Mouse (Mus musculus) CH12.LX (cell line): ENCODE results near the gene Zfp639. TPM values are rescaled to one million over a fixed set of nuclear protein-coding genes. Genes with fewer than 3 reads are reported as not detected.

Source experiments
- DNase-seq: peaks from one replicate; pipeline ENCODE4 v3.0.0-alpha.2; 2013; ENCODE audit errors: extremely low read depth
- H3K27ac ChIP-seq: 2 replicates; pipeline ENCODE4 v1.5.1; 2012; ENCODE audit warnings: low read depth, mild to moderate bottlenecking, control low read depth, moderate library complexity; ENCODE audit not compliant: insufficient read depth
- H3K27me3 ChIP-seq: replicated peaks from 2 replicates; pipeline ENCODE3; 2012; ENCODE audit warnings: inconsistent platforms
- H3K36me3 ChIP-seq, 2 experiments: replicated peaks in 1 of 2; 2 replicates each; pipeline versions ENCODE3 to v1.6.1; 2012; ENCODE audit warnings: inconsistent platforms in 1 of 2, low read length in 1 of 2, mild to moderate bottlenecking in 1 of 2, mixed read lengths in 1 of 2, moderate library complexity in 1 of 2; ENCODE audit not compliant: control insufficient read depth in 1 of 2, insufficient read depth in 1 of 2
- H3K4me1 ChIP-seq, 2 experiments: 2 replicates each; pipeline ENCODE4 v1.6.1; 2012; ENCODE audit warnings: inconsistent platforms in 1 of 2, moderate library complexity in 1 of 2; ENCODE audit not compliant: insufficient read depth in 2 of 2, control insufficient read depth in 1 of 2
- H3K4me2 ChIP-seq: 2 replicates; pipeline ENCODE4 v1.6.1; 2012; ENCODE audit warnings: low read depth, mild to moderate bottlenecking, control low read depth; ENCODE audit not compliant: poor library complexity, insufficient read depth, severe bottlenecking
- H3K4me3 ChIP-seq, 3 experiments: fragments of 150-350 bp in 1 of 3; sonication (generic) in 1 of 3; replicated peaks in 1 of 3; 2 replicates each; pipeline versions ENCODE3 to v1.5.1; 2011 to 2012; ENCODE audit warnings: low read depth in 2 of 3, low read length in 2 of 3, mild to moderate bottlenecking in 2 of 3, moderate library complexity in 2 of 3, control low read depth in 1 of 3, improper control_type of control experiment in 1 of 3, inconsistent platforms in 1 of 3, mixed read lengths in 1 of 3; ENCODE audit not compliant: poor library complexity in 1 of 3
- H3K79me2 ChIP-seq: replicated peaks from 2 replicates; pipeline ENCODE4 v1.6.1; 2012; ENCODE audit warnings: mild to moderate bottlenecking, moderate library complexity; ENCODE audit not compliant: control insufficient read depth, poor library complexity, insufficient read depth, severe bottlenecking; ENCODE audit errors: extremely low read depth
- H3K9ac ChIP-seq: 2 replicates; pipeline ENCODE4 v1.6.1; 2012; ENCODE audit warnings: low read depth, mild to moderate bottlenecking, control low read depth, moderate library complexity; ENCODE audit not compliant: insufficient read depth
- H3K9me3 ChIP-seq: replicated peaks from 2 replicates; pipeline ENCODE3; 2012; ENCODE audit warnings: low read length, inconsistent platforms, mixed read lengths
- E2F4 ChIP-seq: IDR thresholded peaks from 2 replicates; pipeline ENCODE4 v1.6.1; 2011; ENCODE audit warnings: low read depth, low read length, improper control_type of control experiment; ENCODE audit not compliant: insufficient replicate concordance
- HCFC1 ChIP-seq: IDR thresholded peaks from 2 replicates; pipeline ENCODE4 v1.6.1; 2012; ENCODE audit warnings: low read depth, mild to moderate bottlenecking, inconsistent platforms, low read length, improper control_type of control experiment
- JUN ChIP-seq: IDR thresholded peaks from 2 replicates; pipeline ENCODE4 v1.6.1; 2011; ENCODE audit warnings: low read depth, mild to moderate bottlenecking, low read length, improper control_type of control experiment, moderate library complexity; ENCODE audit not compliant: insufficient read depth
- MAFK ChIP-seq: IDR thresholded peaks from 2 replicates; pipeline ENCODE4 v1.6.1; 2011; ENCODE audit warnings: low read length, improper control_type of control experiment; ENCODE audit not compliant: insufficient replicate concordance
- MAX ChIP-seq: IDR thresholded peaks from 2 replicates; pipeline ENCODE4 v1.6.1; 2011; ENCODE audit warnings: low read length, improper control_type of control experiment
- MAZ ChIP-seq: IDR thresholded peaks from 2 replicates; pipeline ENCODE4 v1.6.1; 2012; ENCODE audit warnings: low read depth, mild to moderate bottlenecking, inconsistent platforms, low read length, improper control_type of control experiment, moderate library complexity
- MEF2A ChIP-seq: IDR thresholded peaks from 2 replicates; pipeline ENCODE4 v1.6.1; 2014; ENCODE audit warnings: low read depth, mild to moderate bottlenecking, inconsistent platforms, low read length, improper control_type of control experiment, borderline replicate concordance
- MXI1 ChIP-seq: IDR thresholded peaks from 2 replicates; pipeline ENCODE4 v1.6.1; 2011; ENCODE audit warnings: mild to moderate bottlenecking, low read depth, low read length, improper control_type of control experiment
- MYC ChIP-seq: IDR thresholded peaks from 2 replicates; pipeline ENCODE4 v1.6.1; 2011; ENCODE audit warnings: low read depth, mild to moderate bottlenecking, improper control_type of control experiment, low read length
- NELFE ChIP-seq: IDR thresholded peaks from 2 replicates; pipeline ENCODE4 v1.6.1; 2011; ENCODE audit warnings: low read depth, low read length, improper control_type of control experiment
- NRF1 ChIP-seq: IDR thresholded peaks from 2 replicates; pipeline ENCODE4 v1.6.1; 2014; ENCODE audit warnings: low read depth, mild to moderate bottlenecking, inconsistent platforms, low read length, improper control_type of control experiment, moderate library complexity
- POLR2A ChIP-seq: IDR thresholded peaks from 2 replicates; pipeline ENCODE4 v1.6.1; 2011; ENCODE audit warnings: low read depth, mild to moderate bottlenecking, improper control_type of control experiment, low read length
- RAD21 ChIP-seq: IDR thresholded peaks from 2 replicates; pipeline ENCODE4 v1.6.1; 2011; ENCODE audit warnings: low read depth, mild to moderate bottlenecking, low read length, improper control_type of control experiment, moderate library complexity
- RCOR1 ChIP-seq: conservative IDR thresholded peaks from 2 replicates; pipeline ENCODE4 v1.6.1; 2012; ENCODE audit warnings: low read depth, mild to moderate bottlenecking, inconsistent platforms, low read length, improper control_type of control experiment
- SIN3A ChIP-seq: IDR thresholded peaks from 2 replicates; pipeline ENCODE4 v1.6.1; 2012; ENCODE audit warnings: low read length, improper control_type of control experiment, inconsistent platforms
- SMC3 ChIP-seq: IDR thresholded peaks from 2 replicates; pipeline ENCODE4 v1.6.1; 2011; ENCODE audit warnings: low read depth, low read length, improper control_type of control experiment
- TCF12 ChIP-seq: IDR thresholded peaks from 2 replicates; pipeline ENCODE4 v1.6.1; 2014; ENCODE audit warnings: low read depth, mild to moderate bottlenecking, inconsistent platforms, low read length, improper control_type of control experiment
- UBTF ChIP-seq: IDR thresholded peaks from 2 replicates; pipeline ENCODE4 v1.6.1; 2012; ENCODE audit warnings: low read depth, mild to moderate bottlenecking, inconsistent platforms, low read length, improper control_type of control experiment, moderate library complexity
- USF2 ChIP-seq: conservative IDR thresholded peaks from 2 replicates; pipeline ENCODE4 v1.6.1; 2011; ENCODE audit warnings: low read depth, low read length, improper control_type of control experiment
- ZKSCAN1 ChIP-seq: IDR thresholded peaks from 2 replicates; pipeline ENCODE4 v1.6.1; 2012; ENCODE audit warnings: low read depth, inconsistent platforms, low read length, improper control_type of control experiment, borderline replicate concordance
- dilution Hi-C: fragments of 300-500 bp; cut with MboI; formaldehyde crosslinking; loops from 2 replicates; pipeline ENCODE4 v1.14.3; 2020; ENCODE audit warnings: low sequenced_read_pairs; ENCODE audit not compliant: extremely low pct_unique_long_range_greater_than_20kb, extremely low pct_ligation_motif_present
- in situ Hi-C: fragments of 300-500 bp; cut with MboI; formaldehyde crosslinking; loops from 3 replicates; pipeline ENCODE4 v1.14.3; 2019; ENCODE audit warnings: low sequenced_read_pairs, low pct_ligation_motif_present, low pct_unique_long_range_greater_than_20kb, mixed read lengths
- polyA plus RNA-seq: library from polyadenylated mRNA; unstranded; fragments of >175 nt; gene quantifications from 2 replicates; pipeline ENCODE4 v1.2.1, GENCODE M21; 2012; ENCODE audit warnings: low read depth; ENCODE audit not compliant: insufficient read length
- total RNA-seq, 2 experiments: library from RNA; depleted of rRNA; stranded (reverse); fragments of 300-350 nt in 1 of 2; fragments of >200 nt in 1 of 2; gene quantifications; 2 replicates each; pipeline ENCODE4 v1.2.3; 2012 to 2014

Zfp639 gene
- total and polyA plus RNA-seq, 3 experiments: 40.3 to 96.3 (median 43.2) TPM

DNA sequence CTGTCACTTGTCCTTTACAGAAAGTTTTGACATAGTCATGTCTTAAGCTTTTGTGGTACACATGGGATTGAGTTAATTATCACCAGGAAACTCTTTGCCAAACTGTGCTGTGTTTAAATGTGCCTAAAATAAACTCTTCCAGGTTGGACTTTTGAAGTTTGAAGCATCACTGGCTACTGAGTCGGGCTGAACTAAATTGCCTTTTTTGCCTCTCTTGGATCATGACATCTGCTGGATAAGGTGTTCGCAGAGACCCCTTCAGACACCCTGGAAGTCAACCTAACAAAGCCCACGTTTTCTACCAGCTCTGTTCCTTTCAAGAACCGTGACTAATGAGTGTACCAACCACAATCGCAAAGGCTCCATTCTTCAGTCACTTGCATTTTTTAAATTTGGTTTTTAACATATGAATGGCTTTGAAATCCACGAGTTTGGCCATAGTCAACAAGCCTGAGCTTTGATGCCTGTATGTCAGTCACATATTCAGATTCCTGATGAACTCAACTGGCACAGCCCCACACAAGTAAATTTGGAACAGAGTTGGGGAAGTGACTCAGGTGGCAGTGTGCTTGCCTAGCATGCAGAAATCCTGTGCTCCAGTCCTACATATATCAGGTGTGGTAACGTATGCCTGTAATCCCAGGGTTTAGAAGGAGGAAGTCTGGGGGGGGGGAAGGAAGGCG is 14.8 kb upstream of the Zfp639 start:
- no peak for DNase-seq
- dilution Hi-C loops: no loop called here
- Histone ChIP-seq H3K9ac (no peak overlapping the region), H3K4me2 (no peak overlapping the region), H3K79me2 (no peaks in the 10 kb centered on the region), H3K27me3 (no peaks in the 10 kb centered on the region), H3K4me3 (no peak overlapping the region), H3K36me3 (no peaks in the 10 kb centered on the region), H3K4me1 (peaks cover 36 to 70% of the 10 kb centered on the region in 2 experiments), H3K27ac (no peak overlapping the region), H3K9me3 (no peaks in the 10 kb centered on the region)
- in situ Hi-C loops: loop anchor here (10.0 kb wide), 1 partner anchor 120 kb away; no protein-coding TSS in a partner anchor
- no peak for TF ChIP-seq USF2
- TF ChIP-seq RAD21: no peak
- no peak for TF ChIP-seq MAFK
- no peak for TF ChIP-seq POLR2A
- no peak for TF ChIP-seq TCF12
- TF ChIP-seq NRF1: no peak
- no peak for TF ChIP-seq RCOR1
- TF ChIP-seq MXI1: no peak
- TF ChIP-seq SMC3: no peak
- no peak for TF ChIP-seq HCFC1
- no peak for TF ChIP-seq NELFE
- TF ChIP-seq ZKSCAN1: no peak
- TF ChIP-seq MAZ: no peak
- no peak for TF ChIP-seq MYC
- no peak for TF ChIP-seq SIN3A
- TF ChIP-seq UBTF: no peak
- TF ChIP-seq MEF2A: no peak
- TF ChIP-seq E2F4: no peak
- TF ChIP-seq MAX: no peak
- TF ChIP-seq JUN: no peak
